Mouse (Mus musculus) CH12.LX (cell line): ENCODE results near the gene Hsf2. TPM values are rescaled to one million over a fixed set of nuclear protein-coding genes. Genes with fewer than 3 reads are reported as not detected.

ENCODE experiments used
- DNase-seq: peaks from one replicate; pipeline ENCODE4 v3.0.0-alpha.2; 2013; ENCODE audit errors: extremely low read depth
- H3K27ac ChIP-seq: 2 replicates; pipeline ENCODE4 v1.5.1; 2012; ENCODE audit warnings: low read depth, mild to moderate bottlenecking, control low read depth, moderate library complexity; ENCODE audit not compliant: insufficient read depth
- H3K27me3 ChIP-seq: replicated peaks from 2 replicates; pipeline ENCODE3; 2012; ENCODE audit warnings: inconsistent platforms
- H3K36me3 ChIP-seq, 2 experiments: replicated peaks in 1 of 2; 2 replicates each; pipeline versions ENCODE3 to v1.6.1; 2012; ENCODE audit warnings: inconsistent platforms in 1 of 2, low read length in 1 of 2, mild to moderate bottlenecking in 1 of 2, mixed read lengths in 1 of 2, moderate library complexity in 1 of 2; ENCODE audit not compliant: control insufficient read depth in 1 of 2, insufficient read depth in 1 of 2
- H3K4me1 ChIP-seq, 2 experiments: 2 replicates each; pipeline ENCODE4 v1.6.1; 2012; ENCODE audit warnings: inconsistent platforms in 1 of 2, moderate library complexity in 1 of 2; ENCODE audit not compliant: insufficient read depth in 2 of 2, control insufficient read depth in 1 of 2
- H3K4me2 ChIP-seq: 2 replicates; pipeline ENCODE4 v1.6.1; 2012; ENCODE audit warnings: low read depth, mild to moderate bottlenecking, control low read depth; ENCODE audit not compliant: poor library complexity, insufficient read depth, severe bottlenecking
- H3K4me3 ChIP-seq, 3 experiments: fragments of 150-350 bp in 1 of 3; sonication (generic) in 1 of 3; replicated peaks in 1 of 3; 2 replicates each; pipeline versions ENCODE3 to v1.5.1; 2011 to 2012; ENCODE audit warnings: low read depth in 2 of 3, low read length in 2 of 3, mild to moderate bottlenecking in 2 of 3, moderate library complexity in 2 of 3, control low read depth in 1 of 3, improper control_type of control experiment in 1 of 3, inconsistent platforms in 1 of 3, mixed read lengths in 1 of 3; ENCODE audit not compliant: poor library complexity in 1 of 3
- H3K79me2 ChIP-seq: replicated peaks from 2 replicates; pipeline ENCODE4 v1.6.1; 2012; ENCODE audit warnings: mild to moderate bottlenecking, moderate library complexity; ENCODE audit not compliant: control insufficient read depth, poor library complexity, insufficient read depth, severe bottlenecking; ENCODE audit errors: extremely low read depth
- H3K9ac ChIP-seq: 2 replicates; pipeline ENCODE4 v1.6.1; 2012; ENCODE audit warnings: low read depth, mild to moderate bottlenecking, control low read depth, moderate library complexity; ENCODE audit not compliant: insufficient read depth
- H3K9me3 ChIP-seq: replicated peaks from 2 replicates; pipeline ENCODE3; 2012; ENCODE audit warnings: low read length, inconsistent platforms, mixed read lengths
- CHD2 ChIP-seq: IDR thresholded peaks from 2 replicates; pipeline ENCODE4 v1.6.1; 2011; ENCODE audit warnings: low read length, improper control_type of control experiment
- CTCF ChIP-seq, 2 experiments: IDR thresholded peaks in 1 of 2; conservative IDR thresholded peaks in 1 of 2; 2 replicates each; pipeline ENCODE4 v1.5.1; 2011 to 2012; ENCODE audit warnings: low read depth in 2 of 2, low read length in 2 of 2, improper control_type of control experiment in 1 of 2, inconsistent platforms in 1 of 2, mild to moderate bottlenecking in 1 of 2, moderate library complexity in 1 of 2
- ETS1 ChIP-seq: conservative IDR thresholded peaks from 2 replicates; pipeline ENCODE4 v1.6.1; 2012; ENCODE audit warnings: low read depth, mild to moderate bottlenecking, inconsistent platforms, low read length, improper control_type of control experiment, moderate library complexity
- HCFC1 ChIP-seq: IDR thresholded peaks from 2 replicates; pipeline ENCODE4 v1.6.1; 2012; ENCODE audit warnings: low read depth, mild to moderate bottlenecking, inconsistent platforms, low read length, improper control_type of control experiment
- JUND ChIP-seq: conservative IDR thresholded peaks from 2 replicates; pipeline ENCODE4 v1.6.1; 2011; ENCODE audit warnings: low read depth, low read length, improper control_type of control experiment
- NELFE ChIP-seq: IDR thresholded peaks from 2 replicates; pipeline ENCODE4 v1.6.1; 2011; ENCODE audit warnings: low read depth, low read length, improper control_type of control experiment
- NRF1 ChIP-seq: IDR thresholded peaks from 2 replicates; pipeline ENCODE4 v1.6.1; 2014; ENCODE audit warnings: low read depth, mild to moderate bottlenecking, inconsistent platforms, low read length, improper control_type of control experiment, moderate library complexity
- PAX5 ChIP-seq: IDR thresholded peaks from 2 replicates; pipeline ENCODE4 v1.6.1; 2012; ENCODE audit warnings: low read length, inconsistent platforms, mixed read lengths
- POLR2A ChIP-seq: IDR thresholded peaks from 2 replicates; pipeline ENCODE4 v1.6.1; 2011; ENCODE audit warnings: low read depth, mild to moderate bottlenecking, improper control_type of control experiment, low read length
- POLR2AphosphoS2 ChIP-seq: IDR thresholded peaks from 2 replicates; pipeline ENCODE4 v1.6.1; 2011; ENCODE audit warnings: low read depth, low read length, improper control_type of control experiment
- RCOR1 ChIP-seq: conservative IDR thresholded peaks from 2 replicates; pipeline ENCODE4 v1.6.1; 2012; ENCODE audit warnings: low read depth, mild to moderate bottlenecking, inconsistent platforms, low read length, improper control_type of control experiment
- SIN3A ChIP-seq: IDR thresholded peaks from 2 replicates; pipeline ENCODE4 v1.6.1; 2012; ENCODE audit warnings: low read length, improper control_type of control experiment, inconsistent platforms
- UBTF ChIP-seq: IDR thresholded peaks from 2 replicates; pipeline ENCODE4 v1.6.1; 2012; ENCODE audit warnings: low read depth, mild to moderate bottlenecking, inconsistent platforms, low read length, improper control_type of control experiment, moderate library complexity
- USF1 ChIP-seq: IDR thresholded peaks from 2 replicates; pipeline ENCODE4 v1.6.1; 2014; ENCODE audit warnings: low read depth, mild to moderate bottlenecking, inconsistent platforms, low read length, improper control_type of control experiment
- USF2 ChIP-seq: conservative IDR thresholded peaks from 2 replicates; pipeline ENCODE4 v1.6.1; 2011; ENCODE audit warnings: low read depth, low read length, improper control_type of control experiment
- ZMIZ1 ChIP-seq: IDR thresholded peaks from 2 replicates; pipeline ENCODE4 v1.6.1; 2012; ENCODE audit warnings: low read depth, mild to moderate bottlenecking, inconsistent platforms, low read length, improper control_type of control experiment
- dilution Hi-C: fragments of 300-500 bp; cut with MboI; formaldehyde crosslinking; loops from 2 replicates; pipeline ENCODE4 v1.14.3; 2020; ENCODE audit warnings: low sequenced_read_pairs; ENCODE audit not compliant: extremely low pct_unique_long_range_greater_than_20kb, extremely low pct_ligation_motif_present
- in situ Hi-C: fragments of 300-500 bp; cut with MboI; formaldehyde crosslinking; loops from 3 replicates; pipeline ENCODE4 v1.14.3; 2019; ENCODE audit warnings: low sequenced_read_pairs, low pct_ligation_motif_present, low pct_unique_long_range_greater_than_20kb, mixed read lengths
- polyA plus RNA-seq: library from polyadenylated mRNA; unstranded; fragments of >175 nt; gene quantifications from 2 replicates; pipeline ENCODE4 v1.2.1, GENCODE M21; 2012; ENCODE audit warnings: low read depth; ENCODE audit not compliant: insufficient read length
- total RNA-seq, 2 experiments: library from RNA; depleted of rRNA; stranded (reverse); fragments of 300-350 nt in 1 of 2; fragments of >200 nt in 1 of 2; gene quantifications; 2 replicates each; pipeline ENCODE4 v1.2.3; 2012 to 2014

Gene Hsf2
- total and polyA plus RNA-seq, 3 experiments: 7.4 to 11.9 (median 8.4) TPM

- no peak overlapping the region for H3K4me2 ChIP-seq
- no peaks in the 10 kb centered on the region for H3K9me3 ChIP-seq
- no peak for TF ChIP-seq CHD2
- no peak for TF ChIP-seq SIN3A
- TF ChIP-seq CTCF (conservative IDR thresholded peaks at IDR 0.05 in 1 of 2, IDR thresholded peaks at IDR 0.05 in 1 of 2; ENCODE audit: low read depth in 2 of 2, low read length in 2 of 2): no peak
- no peak for TF ChIP-seq NELFE
- no peak for TF ChIP-seq NRF1
- no peak for TF ChIP-seq UBTF
- TF ChIP-seq JUND: no peak
- no peak for TF ChIP-seq ETS1
- TF ChIP-seq POLR2AphosphoS2: no peak
- dilution Hi-C loops: no loop called here
- no peaks in the 10 kb centered on the region for H3K27me3 ChIP-seq
- DNase-seq: no peak
- H3K79me2 ChIP-seq: no peaks in the 10 kb centered on the region
- no peak overlapping the region for H3K4me3 ChIP-seq
- no peak overlapping the region for H3K27ac ChIP-seq
- peaks cover 35 to 78% of the 10 kb centered on the region in 2 experiments for H3K36me3 ChIP-seq
- no peak overlapping the region for H3K9ac ChIP-seq
- H3K4me1 ChIP-seq: no peaks in the 10 kb centered on the region
- in situ Hi-C loops: no loop called here
Observed at GRCm38 (mm10) chr10:57515278-57515677, 29.1 kb downstream of the Hsf2 start.

GRCm38 (mm10) chr10:57526469-57526868 lies 40.3 kb downstream of the Hsf2 start:
- DNase-seq: no peak
- dilution Hi-C loops (no loop called here), in situ Hi-C loops (loop anchor here (5.0 kb wide), 1 partner anchor 34 kb away; no protein-coding TSS in a partner anchor)
- Histone ChIP-seq H3K4me3 (no peak overlapping the region), H3K4me2 (no peak overlapping the region), H3K79me2 (peaks cover 36% of the 10 kb centered on the region), H3K27ac (no peak overlapping the region)
- TF ChIP-seq RCOR1: no peak
- no peak for TF ChIP-seq POLR2AphosphoS2
- no peak for TF ChIP-seq USF2
- TF ChIP-seq CTCF (conservative IDR thresholded peaks at IDR 0.05 in 1 of 2, IDR thresholded peaks at IDR 0.05 in 1 of 2; ENCODE audit: low read depth in 2 of 2, low read length in 2 of 2): no peak
- no peak for TF ChIP-seq SIN3A
- no peak for TF ChIP-seq JUND
- TF ChIP-seq POLR2A: no peak
- no peak for TF ChIP-seq PAX5
- TF ChIP-seq HCFC1: no peak
- TF ChIP-seq NELFE: no peak
- TF ChIP-seq ZMIZ1: no peak
- TF ChIP-seq USF1: no peak
- TF ChIP-seq, all 38 proteins: peak for 0
- peaks cover 0 to 25% of the 10 kb centered on the region in 2 experiments; a peak in 3 of 4 replicates for H3K4me1 ChIP-seq
- no peaks in the 10 kb centered on the region for H3K27me3 ChIP-seq
- no peaks in the 10 kb centered on the region for H3K9me3 ChIP-seq
- H3K36me3 ChIP-seq: peaks cover 19 to 54% of the 10 kb centered on the region in 2 experiments
- H3K9ac ChIP-seq: no peak overlapping the region
